Mouse (Mus musculus) E14TG2a.4 (cell line): ENCODE results near the gene Ndufaf3.

ENCODE experiments used
- CTCF ChIP-seq: conservative IDR thresholded peaks from 2 replicates; pipeline ENCODE4 v1.5.1; 2014; ENCODE audit warnings: low read length
- NANOG ChIP-seq: IDR thresholded peaks from 2 replicates; pipeline ENCODE4 v1.6.1; 2014; ENCODE audit warnings: borderline replicate concordance, low read length, mixed read lengths
- POU5F1 ChIP-seq: IDR thresholded peaks from 2 replicates; pipeline ENCODE4 v1.6.1; 2014; ENCODE audit warnings: low read length, borderline replicate concordance

DNA sequence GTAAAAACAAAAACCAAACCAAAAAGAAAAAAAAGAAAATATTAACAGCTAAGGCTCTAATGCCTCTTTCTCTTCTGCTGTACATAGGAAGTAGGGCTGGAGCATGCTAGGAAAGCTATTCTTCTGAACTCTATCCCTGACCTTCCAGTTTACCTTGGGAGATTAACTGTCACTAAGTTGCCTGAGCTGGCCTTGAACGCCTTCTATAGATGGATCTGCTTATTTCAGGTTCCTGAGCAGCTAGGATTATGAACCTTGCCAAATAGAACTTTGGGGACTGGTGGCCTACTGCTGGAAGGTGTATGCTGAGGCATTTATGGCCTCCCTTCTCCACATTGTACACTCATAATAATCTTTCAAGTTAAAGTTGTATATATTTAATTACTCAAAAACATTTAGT lies 36.3 kb downstream of the Ndufaf3 start:
- no peak for TF ChIP-seq CTCF
- no peak for TF ChIP-seq NANOG
- no peak for TF ChIP-seq POU5F1
